Mouse (Mus musculus) heart, adult 2 months (tissue): ENCODE measurements around the gene Rhov. TPM values are rescaled to one million over a fixed set of nuclear protein-coding genes. Genes with fewer than 3 reads are reported as not detected.

Source experiments
- DNase-seq, 2 experiments: peaks; one replicate each; pipeline ENCODE4 v3.0.0; 2021
- H3K27ac ChIP-seq: fragments of 200-600 bp; 2 replicates; pipeline ENCODE4 v1.8.1; 2022
- H3K27me3 ChIP-seq: fragments of 200-500 bp; 2 replicates; pipeline ENCODE4 v1.6.1; 2012; ENCODE audit warnings: mild to moderate bottlenecking, low read length, inconsistent platforms, mixed read lengths; ENCODE audit not compliant: control insufficient read depth, insufficient read depth
- H3K36me3 ChIP-seq: fragments of 200-500 bp; 2 replicates; pipeline ENCODE4 v1.6.1; 2012; ENCODE audit warnings: low read length, inconsistent platforms; ENCODE audit not compliant: control insufficient read depth, insufficient read depth
- H3K4me1 ChIP-seq: fragments of 200-500 bp; 2 replicates; pipeline ENCODE4 v1.6.1; 2011; ENCODE audit warnings: low read length; ENCODE audit not compliant: control insufficient read depth, insufficient read depth
- H3K4me3 ChIP-seq: fragments of 200-600 bp; 2 replicates; pipeline ENCODE4 v1.8.1; 2022
- H3K79me2 ChIP-seq: fragments of 200-500 bp; replicated peaks from 2 replicates; pipeline ENCODE4 v1.6.1; 2012; ENCODE audit warnings: mild to moderate bottlenecking, inconsistent platforms, low read length, moderate library complexity, mixed read lengths; ENCODE audit not compliant: control insufficient read depth, insufficient read depth
- H3K9ac ChIP-seq: fragments of 200-500 bp; 2 replicates; pipeline ENCODE4 v1.6.1; 2012; ENCODE audit warnings: low read depth, mild to moderate bottlenecking, control low read depth, inconsistent platforms, low read length, mixed read lengths
- CTCF ChIP-seq: fragments of 200-600 bp; IDR thresholded peaks from 2 replicates; pipeline ENCODE4 v1.8.1; 2022; ENCODE audit warnings: antibody characterized with exemption, mild to moderate bottlenecking, moderate library complexity
- EP300 ChIP-seq: fragments of 200-500 bp; IDR thresholded peaks from 2 replicates; pipeline ENCODE4 v1.6.1; 2011; ENCODE audit warnings: low read depth, low read length, control low read depth; ENCODE audit not compliant: insufficient read depth
- POLR2A ChIP-seq: fragments of 200-500 bp; IDR thresholded peaks from 2 replicates; pipeline ENCODE4 v1.6.1; 2011; ENCODE audit warnings: mild to moderate bottlenecking, low read depth, low read length, control low read depth; ENCODE audit not compliant: insufficient read depth
- WGBS: fragments of 180-500 bp; shearing (Covaris S2); methylation state at CpG from one replicate; pipeline ENCODE4 v1.1.7; 2018; 5-methylcytosine and 5-hydroxymethylcytosine counted together
- intact Hi-C: fragments of 180-260 bp; cut with DNase I; formaldehyde crosslinking; loops from one replicate; pipeline ENCODE4 v1.15.1; 2025
- polyA plus RNA-seq: library from polyadenylated mRNA; depleted of rRNA; stranded (reverse); fragments of >200 nt; gene quantifications from 2 replicates; pipeline ENCODE4 v1.2.3, GENCODE M21; 2012
- total RNA-seq, 2 experiments: library from RNA; stranded (reverse); gene quantifications; 2 replicates each; pipeline ENCODE4 v1.2.3; 2021

Gene Rhov
- total and polyA plus RNA-seq, 3 experiments = 0.12 TPM; not detected in 2

DNA sequence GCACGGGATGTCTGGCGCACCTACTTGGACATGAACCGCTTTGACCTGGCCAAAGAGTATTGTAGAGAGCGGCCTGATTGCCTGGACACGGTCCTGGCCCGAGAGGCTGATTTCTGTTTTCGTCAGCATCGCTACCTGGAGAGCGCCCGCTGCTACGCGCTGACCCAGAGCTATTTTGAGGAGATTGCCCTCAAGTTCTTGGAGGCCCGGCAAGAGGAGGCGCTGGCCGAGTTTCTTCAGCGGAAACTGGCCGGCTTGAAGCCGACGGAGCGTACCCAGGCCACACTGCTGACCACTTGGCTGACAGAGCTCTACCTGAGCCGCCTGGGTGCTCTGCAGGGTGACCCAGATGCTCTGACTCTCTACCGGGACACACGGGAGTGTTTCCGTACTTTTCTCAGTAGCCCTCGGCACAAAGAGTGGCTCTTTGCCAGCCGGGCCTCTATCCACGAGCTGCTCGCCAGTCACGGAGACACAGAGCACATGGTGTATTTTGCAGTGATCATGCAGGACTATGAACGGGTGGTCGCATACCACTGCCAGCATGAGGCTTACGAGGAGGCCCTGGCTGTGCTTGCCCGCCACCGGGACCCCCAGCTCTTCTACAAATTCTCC, 22.8 kb upstream of the Rhov start:
- Histone ChIP-seq H3K4me3 (no peak overlapping the region), H3K79me2 (peaks cover 3% of the 10 kb centered on the region), H3K9ac (no peak overlapping the region), H3K27me3 (no peaks in the 10 kb centered on the region), H3K36me3 (peaks cover 2% of the 10 kb centered on the region), H3K4me1 (peaks cover 4% of the 10 kb centered on the region), H3K27ac (no peak overlapping the region)
- no peak for DNase-seq
- intact Hi-C loops = no loop called here
- WGBS = 84% methylated on average over 34 of the region's 34 CpGs
- TF ChIP-seq POLR2A (no peak), EP300 (no peak), CTCF (no peak)

- TF ChIP-seq EP300 = no peak
- 93% methylated on average over 17 of the region's 17 CpGs for WGBS
- Histone ChIP-seq H3K79me2 (peaks cover 3% of the 10 kb centered on the region), H3K27me3 (no peaks in the 10 kb centered on the region), H3K4me3 (no peak overlapping the region), H3K27ac (no peak overlapping the region), H3K9ac (no peak overlapping the region), H3K4me1 (no peaks in the 10 kb centered on the region), H3K36me3 (no peaks in the 10 kb centered on the region; the same call in 1 of the 2 replicates)
- intact Hi-C loops = no loop called here
- DNase-seq = no peak
These were observed 22.2 kb upstream of the Rhov start for GRCm38 (mm10) chr2:119293311-119293710.

DNA sequence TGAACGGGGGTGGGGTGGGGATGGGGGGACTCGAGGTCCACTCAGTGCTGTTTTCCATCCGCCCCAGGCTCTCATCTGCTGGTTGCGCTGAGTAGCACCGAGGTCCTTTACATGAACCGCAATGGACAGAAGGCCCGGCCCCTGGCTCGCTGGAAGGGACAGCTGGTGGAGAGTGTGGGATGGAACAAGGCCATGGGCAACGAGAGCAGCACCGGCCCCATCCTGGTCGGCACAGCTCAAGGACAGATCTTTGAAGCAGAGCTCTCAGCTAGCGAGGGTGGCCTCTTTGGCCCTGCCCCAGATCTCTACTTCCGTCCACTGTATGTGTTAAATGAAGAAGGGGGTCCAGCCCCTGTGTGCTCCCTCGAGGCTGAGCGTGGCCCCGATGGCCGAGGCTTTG, 21.8 kb upstream of the Rhov start:
- intact Hi-C loops = no loop called here
- H3K79me2 ChIP-seq = peaks cover 3% of the 10 kb centered on the region; the same call in 1 of the 2 replicates
- no peak for TF ChIP-seq POLR2A
- TF ChIP-seq CTCF = no peak
- TF ChIP-seq EP300 = no peak
- H3K27ac ChIP-seq = no peak overlapping the region
- no peaks in the 10 kb centered on the region; the same call in 1 of the 2 replicates for H3K36me3 ChIP-seq
- no peak overlapping the region for H3K4me3 ChIP-seq
- no peaks in the 10 kb centered on the region for H3K27me3 ChIP-seq
- WGBS = 91% methylated on average over 17 of the region's 17 CpGs
- DNase-seq = no peak
- H3K9ac ChIP-seq = no peak overlapping the region
- H3K4me1 ChIP-seq = no peaks in the 10 kb centered on the region

- TF ChIP-seq EP300 = no peak
- TF ChIP-seq CTCF = no peak
- TF ChIP-seq POLR2A = no peak
- Histone ChIP-seq H3K27ac (no peak overlapping the region), H3K36me3 (no peaks in the 10 kb centered on the region; the same call in 1 of the 2 replicates), H3K4me3 (no peak overlapping the region), H3K27me3 (no peaks in the 10 kb centered on the region), H3K79me2 (peaks cover 3% of the 10 kb centered on the region; the same call in 1 of the 2 replicates), H3K4me1 (no peaks in the 10 kb centered on the region), H3K9ac (no peak overlapping the region)
- intact Hi-C loops = no loop called here
- WGBS = 93% methylated on average over 5 of the region's 5 CpGs
- no peak for DNase-seq
These were observed 21.2 kb upstream of the Rhov start for GRCm38 (mm10) chr2:119292281-119292680.

DNA sequence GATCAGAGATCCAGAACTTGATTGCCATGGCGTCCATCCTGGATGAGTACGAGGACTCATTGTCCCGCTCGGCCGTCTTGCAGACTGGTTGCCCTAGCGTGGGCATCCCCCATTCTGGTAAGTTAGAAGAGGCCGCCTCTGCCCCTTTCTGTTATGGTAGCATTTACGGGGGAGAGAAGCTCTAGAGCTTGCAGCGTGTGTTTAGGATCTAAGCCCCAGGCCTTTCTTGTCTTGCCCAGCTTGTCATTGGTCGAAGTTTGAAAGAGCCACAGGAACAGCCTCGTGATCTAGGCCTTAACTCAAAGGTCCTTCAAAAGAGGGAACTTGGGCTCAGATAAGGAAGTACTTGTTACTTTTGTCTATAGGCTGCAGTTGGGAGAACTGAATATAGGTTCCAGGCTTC, 17.9 kb upstream of the Rhov start:
- under 1% methylated on average over 11 of the region's 11 CpGs for WGBS
- Histone ChIP-seq H3K27me3 (no peaks in the 10 kb centered on the region), H3K4me1 (no peaks in the 10 kb centered on the region), H3K27ac (peak overlapping the region; percentile 83), H3K36me3 (no peaks in the 10 kb centered on the region), H3K9ac (peak overlapping the region; percentile 73), H3K79me2 (no peaks in the 10 kb centered on the region; the same call in 1 of the 2 replicates), H3K4me3 (peak overlapping the region; percentile 64)
- DNase-seq = no peak
- intact Hi-C loops = loop anchor here (2.0 to 5.0 kb wide), 2 partner anchors 176 to 242 kb away; partner anchors contain the start of genes Knl1 and Rad51
- TF ChIP-seq POLR2A (no peak), EP300 (no peak)

DNA sequence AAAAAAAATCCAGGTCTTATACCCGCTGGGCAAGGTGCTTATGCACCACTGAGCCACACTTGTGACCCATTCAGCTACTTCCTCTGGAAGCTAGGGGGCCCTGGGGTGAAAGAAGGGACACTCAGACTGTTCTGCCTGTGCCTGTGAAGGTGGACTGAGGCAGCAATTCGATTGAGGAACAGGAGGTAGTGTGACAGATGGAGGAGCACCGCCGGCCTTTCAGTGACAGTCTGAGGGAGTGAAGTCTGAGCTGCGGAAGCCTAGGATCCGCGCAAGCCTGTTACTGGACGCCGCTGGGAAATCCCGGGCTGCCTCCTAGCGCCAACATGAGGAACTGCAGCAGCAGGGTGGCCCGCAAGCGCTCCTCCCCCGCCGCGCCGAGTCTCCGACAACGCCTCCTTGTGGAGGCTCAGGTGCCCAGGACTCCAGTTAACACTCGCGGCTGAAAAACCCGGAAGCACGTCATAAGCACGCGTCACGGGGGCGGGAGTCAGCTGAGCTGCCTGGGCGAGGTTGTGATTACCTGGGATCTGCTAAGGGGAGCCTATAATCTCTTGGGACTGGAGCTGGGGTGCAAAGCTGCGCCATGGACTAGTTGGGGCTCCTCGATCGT, 17.3 kb upstream of the Rhov start, which contains the start of gene Vps18:
Gene Vps18, plus strand, starts transcription at position 471 of the 613 bp plus-strand sequence.
- intact Hi-C loops = loop anchor here (1.0 to 5.0 kb wide), 3 partner anchors 37 to 241 kb away; partner anchors contain the start of genes Knl1 and Rad51
- Histone ChIP-seq H3K36me3 (no peaks in the 10 kb centered on the region), H3K27me3 (no peaks in the 10 kb centered on the region), H3K4me3 (peak within 1 kb of the TSS; percentile 64), H3K79me2 (no peaks in the 10 kb centered on the region; the same call in 1 of the 2 replicates), H3K27ac (peak within 1 kb of the TSS; percentile 83), H3K4me1 (no peaks in the 10 kb centered on the region), H3K9ac (peak within 1 kb of the TSS; percentile 80)
- WGBS = under 1% methylated on average over 31 of the region's 31 CpGs
- DNase-seq = peak; percentile 97
- TF ChIP-seq CTCF = peak; percentile 98
- peak; percentile 80 for TF ChIP-seq POLR2A
- TF ChIP-seq EP300 = peak; percentile 92
